Mouse (Mus musculus): ENCODE measurements at regions not wholly inside any gene's neighbourhood (a gene's known extent, or its start where the extent isn't known, plus 50 kb on each side); places are given as distances from the start of the nearest gene placed in this dataset.
A peak's percentile ranks its signal among the peaks of the same experiment; 100 is the strongest.

DNA sequence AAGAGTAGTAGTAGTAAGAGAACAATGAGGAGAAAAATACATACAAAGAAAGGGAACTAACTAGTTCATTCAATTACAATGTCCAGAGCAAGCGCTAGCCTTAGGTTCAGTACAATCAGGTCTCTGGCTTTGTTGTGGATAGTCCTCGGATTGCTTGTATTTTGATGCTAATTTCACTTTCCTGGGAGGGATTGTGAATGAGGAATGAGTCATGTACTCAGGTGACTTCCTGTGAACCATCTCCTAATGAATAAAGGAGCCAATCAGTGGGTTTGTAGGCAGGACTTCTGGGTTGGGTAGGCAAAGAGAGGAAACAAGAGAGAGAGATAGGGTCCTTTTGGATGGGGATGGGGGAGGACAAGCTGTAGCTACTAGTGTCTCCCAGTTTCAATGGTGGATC, 253.8 kb downstream of the 1810013L24Rik start:
- Histone ChIP-seq H3K36me3 (replicated peaks in 1 of 2; ENCODE audit: control insufficient read depth in 1 of 2, insufficient read depth in 1 of 2, low read length in 1 of 2) (no peaks in the 10 kb centered on the region), H3K27me3 (replicated peaks) (no peaks in the 10 kb centered on the region), H3K4me1 (ENCODE audit: control insufficient read depth in 1 of 2, insufficient read depth in 2 of 2) (peaks cover 0 to 5% of the 10 kb centered on the region in 2 experiments; a peak in 2 of 4 replicates), H3K79me2 (replicated peaks; ENCODE audit: control insufficient read depth, extremely low read depth, insufficient read depth, poor library complexity, severe bottlenecking) (no peaks in the 10 kb centered on the region), H3K4me3 (replicated peaks in 1 of 3; ENCODE audit: low read depth in 2 of 3, low read length in 2 of 3, poor library complexity in 1 of 3) (no peak overlapping the region), H3K9ac (ENCODE audit: insufficient read depth, low read depth) (no peak overlapping the region), H3K4me2 (ENCODE audit: insufficient read depth, low read depth, poor library complexity, severe bottlenecking) (no peak overlapping the region), H3K9me3 (replicated peaks; ENCODE audit: low read length) (peaks cover 3% of the 10 kb centered on the region), H3K27ac (ENCODE audit: insufficient read depth, low read depth) (no peak overlapping the region)
- TF ChIP-seq CTCF (conservative IDR thresholded peaks at IDR 0.05 in 1 of 2, IDR thresholded peaks at IDR 0.05 in 1 of 2; ENCODE audit: low read depth in 2 of 2, low read length in 2 of 2) (no peak), MAZ (IDR thresholded peaks at IDR 0.05; ENCODE audit: low read depth, low read length) (no peak), ZMIZ1 (IDR thresholded peaks at IDR 0.05; ENCODE audit: low read depth, low read length) (no peak), KAT2A (IDR thresholded peaks at IDR 0.05; ENCODE audit: insufficient replicate concordance, low read length) (no peak), MAFK (IDR thresholded peaks at IDR 0.05; ENCODE audit: insufficient replicate concordance, low read length) (no peak), NRF1 (IDR thresholded peaks at IDR 0.05; ENCODE audit: low read depth, low read length) (no peak), ZC3H11A (IDR thresholded peaks at IDR 0.05; ENCODE audit: low read depth, low read length) (no peak), SMC3 (IDR thresholded peaks at IDR 0.05; ENCODE audit: low read depth, low read length) (no peak), POLR2A (IDR thresholded peaks at IDR 0.05; ENCODE audit: low read depth, low read length) (no peak), E2F4 (IDR thresholded peaks at IDR 0.05; ENCODE audit: insufficient replicate concordance, low read depth, low read length) (no peak), JUND (conservative IDR thresholded peaks at IDR 0.05; ENCODE audit: low read depth, low read length) (no peak)
- DNase-seq (ENCODE audit: extremely low read depth) = peak; percentile 17
- in situ Hi-C loops (cut with MboI; ENCODE audit: low pct_ligation_motif_present, low pct_unique_long_range_greater_than_20kb, low sequenced_read_pairs) = no loop called here
- dilution Hi-C loops (cut with MboI; ENCODE audit: extremely low pct_ligation_motif_present, extremely low pct_unique_long_range_greater_than_20kb, low sequenced_read_pairs) = no loop called here

GRCm38 (mm10) chr16:9084581-9084980, 254.7 kb downstream of the 1810013L24Rik start:
- no peaks in the 10 kb centered on the region for H3K79me2 ChIP-seq (replicated peaks; ENCODE audit: control insufficient read depth, extremely low read depth, insufficient read depth, poor library complexity, severe bottlenecking)
- DNase-seq (ENCODE audit: extremely low read depth) = no peak
- no peak overlapping the region for H3K4me3 ChIP-seq (replicated peaks in 1 of 3; ENCODE audit: low read depth in 2 of 3, low read length in 2 of 3, poor library complexity in 1 of 3)
- peaks cover 0 to 4% of the 10 kb centered on the region in 2 experiments; a peak in 2 of 4 replicates for H3K4me1 ChIP-seq (ENCODE audit: control insufficient read depth in 1 of 2, insufficient read depth in 2 of 2)
- no peak for TF ChIP-seq USF2 (conservative IDR thresholded peaks at IDR 0.05; ENCODE audit: low read depth, low read length)
- H3K36me3 ChIP-seq (replicated peaks in 1 of 2; ENCODE audit: control insufficient read depth in 1 of 2, insufficient read depth in 1 of 2, low read length in 1 of 2) = no peaks in the 10 kb centered on the region
- no peaks in the 10 kb centered on the region for H3K27me3 ChIP-seq (replicated peaks)
- H3K9me3 ChIP-seq (replicated peaks; ENCODE audit: low read length) = peaks cover 3% of the 10 kb centered on the region
- dilution Hi-C loops (cut with MboI; ENCODE audit: extremely low pct_ligation_motif_present, extremely low pct_unique_long_range_greater_than_20kb, low sequenced_read_pairs) = no loop called here
- H3K9ac ChIP-seq (ENCODE audit: insufficient read depth, low read depth) = no peak overlapping the region
- in situ Hi-C loops (cut with MboI; ENCODE audit: low pct_ligation_motif_present, low pct_unique_long_range_greater_than_20kb, low sequenced_read_pairs) = no loop called here
- H3K4me2 ChIP-seq (ENCODE audit: insufficient read depth, low read depth, poor library complexity, severe bottlenecking) = no peak overlapping the region
- no peak overlapping the region for H3K27ac ChIP-seq (ENCODE audit: insufficient read depth, low read depth)

- no peaks in the 10 kb centered on the region for H3K79me2 ChIP-seq (replicated peaks; ENCODE audit: control insufficient read depth, extremely low read depth, insufficient read depth, poor library complexity, severe bottlenecking)
- in situ Hi-C loops (cut with MboI; ENCODE audit: low pct_ligation_motif_present, low pct_unique_long_range_greater_than_20kb, low sequenced_read_pairs) = no loop called here
- no peaks in the 10 kb centered on the region for H3K36me3 ChIP-seq (replicated peaks in 1 of 2; ENCODE audit: control insufficient read depth in 1 of 2, insufficient read depth in 1 of 2, low read length in 1 of 2)
- dilution Hi-C loops (cut with MboI; ENCODE audit: extremely low pct_ligation_motif_present, extremely low pct_unique_long_range_greater_than_20kb, low sequenced_read_pairs) = no loop called here
- H3K4me3 ChIP-seq (replicated peaks in 1 of 3; ENCODE audit: low read depth in 2 of 3, low read length in 2 of 3, poor library complexity in 1 of 3) = no peak overlapping the region
- H3K4me1 ChIP-seq (ENCODE audit: control insufficient read depth in 1 of 2, insufficient read depth in 2 of 2) = peaks cover 0 to 4% of the 10 kb centered on the region in 2 experiments; a peak in 2 of 4 replicates
- peaks cover 3% of the 10 kb centered on the region for H3K9me3 ChIP-seq (replicated peaks; ENCODE audit: low read length)
- DNase-seq (ENCODE audit: extremely low read depth) = no peak
- H3K27ac ChIP-seq (ENCODE audit: insufficient read depth, low read depth) = no peak overlapping the region
- H3K27me3 ChIP-seq (replicated peaks) = no peaks in the 10 kb centered on the region
- TF ChIP-seq MYC (IDR thresholded peaks at IDR 0.05; ENCODE audit: low read depth, low read length) (no peak), ZKSCAN1 (IDR thresholded peaks at IDR 0.05; ENCODE audit: borderline replicate concordance, low read depth, low read length) (no peak), CTCF (conservative IDR thresholded peaks at IDR 0.05 in 1 of 2, IDR thresholded peaks at IDR 0.05 in 1 of 2; ENCODE audit: low read depth in 2 of 2, low read length in 2 of 2) (no peak), SIN3A (IDR thresholded peaks at IDR 0.05; ENCODE audit: low read length) (no peak), E2F4 (IDR thresholded peaks at IDR 0.05; ENCODE audit: insufficient replicate concordance, low read depth, low read length) (no peak), ZC3H11A (IDR thresholded peaks at IDR 0.05; ENCODE audit: low read depth, low read length) (no peak), PAX5 (IDR thresholded peaks at IDR 0.05; ENCODE audit: low read length) (no peak), TCF12 (IDR thresholded peaks at IDR 0.05; ENCODE audit: low read depth, low read length) (no peak), MAX (IDR thresholded peaks at IDR 0.05; ENCODE audit: low read length) (no peak), JUND (conservative IDR thresholded peaks at IDR 0.05; ENCODE audit: low read depth, low read length) (no peak)
- no peak overlapping the region for H3K9ac ChIP-seq (ENCODE audit: insufficient read depth, low read depth)
- H3K4me2 ChIP-seq (ENCODE audit: insufficient read depth, low read depth, poor library complexity, severe bottlenecking) = no peak overlapping the region
Measured at GRCm38 (mm10) chr16:9085133-9085532, 255.2 kb downstream of the 1810013L24Rik start.

Measured in CH12.LX (cell line).